Mouse (Mus musculus) C2C12 (cell line): ENCODE measurements around the gene Plin5. TPM values are rescaled to one million over a fixed set of nuclear protein-coding genes. Genes with fewer than 3 reads are reported as not detected.
A peak's percentile ranks its signal among the peaks of the same experiment; 100 is the strongest.
"Not testable (repeated sequence)": the region's sequence is repeated elsewhere in the genome, so short reads cannot be mapped to it uniquely, and the experiment has no call there.

ENCODE experiments used
- H3K27me3 ChIP-seq: one replicate; pipeline ENCODE4 v1.6.1; 2011; ENCODE audit not compliant: control insufficient read depth, insufficient read depth, insufficient read length
- H3K36me3 ChIP-seq: one replicate; pipeline ENCODE4 v1.6.1; 2011; ENCODE audit not compliant: control insufficient read depth, insufficient read depth
- H3K4me3 ChIP-seq: one replicate; pipeline ENCODE4 v1.5.1; 2011; ENCODE audit warnings: mild to moderate bottlenecking, control low read depth; ENCODE audit not compliant: poor library complexity, insufficient read depth, severe bottlenecking
- H3K79me2 ChIP-seq: one replicate; pipeline ENCODE4 v1.6.1; 2011; ENCODE audit not compliant: control insufficient read depth, insufficient read depth
- H3K79me3 ChIP-seq: one replicate; pipeline ENCODE4 v1.6.1; 2011; ENCODE audit warnings: low read depth, control low read depth
- H3ac ChIP-seq: one replicate; pipeline ENCODE3; 2011; ENCODE audit warnings: low read depth; ENCODE audit not compliant: control insufficient read depth, insufficient read length
- CEBPB ChIP-seq: IDR thresholded peaks from one replicate; pipeline ENCODE4 v1.6.1; 2011; ENCODE audit warnings: low read depth, mild to moderate bottlenecking, control low read depth, moderate library complexity
- CTCF ChIP-seq: IDR thresholded peaks from one replicate; pipeline ENCODE4 v1.5.1; 2011; ENCODE audit not compliant: control insufficient read depth, insufficient read depth, insufficient read length
- FOSL1 ChIP-seq: IDR thresholded peaks from one replicate; pipeline ENCODE4 v1.8.0; 2011; ENCODE audit warnings: mild to moderate bottlenecking, low read length; ENCODE audit not compliant: poor library complexity, insufficient read depth, severe bottlenecking
- MAX ChIP-seq: IDR thresholded peaks from one replicate; pipeline ENCODE4 v1.6.1; 2011; ENCODE audit warnings: mild to moderate bottlenecking, control low read depth
- MYOD1 ChIP-seq: IDR thresholded peaks from one replicate; pipeline ENCODE4 v1.6.1; 2011; ENCODE audit warnings: low read depth; ENCODE audit not compliant: control insufficient read depth, insufficient read length
- MYOG ChIP-seq: IDR thresholded peaks from one replicate; pipeline ENCODE4 v1.6.1; 2011; ENCODE audit not compliant: control insufficient read depth, insufficient read length; ENCODE audit errors: extremely low read depth
- USF1 ChIP-seq: IDR thresholded peaks from one replicate; pipeline ENCODE4 v1.6.1; 2011; ENCODE audit warnings: low read depth, mild to moderate bottlenecking, control low read depth, moderate library complexity
- polyA plus RNA-seq: library from polyadenylated mRNA; unstranded; fragments of >200 nt; fragmentation: generic; extraction: Trizol; gene quantifications from one replicate; pipeline ENCODE4 v1.2.1, GENCODE M21; 2012; ENCODE audit warnings: missing spikeins

The Plin5 gene
- polyA plus RNA-seq, 1 experiment, result 0.08 TPM

GRCm38 (mm10) chr17:56108334-56109044 lies 8.9 kb downstream of the Plin5 start:
- TF ChIP-seq MYOG (no peak), CEBPB (peak; percentile 56), CTCF (no peak)
- Histone ChIP-seq H3K4me3 (no peak overlapping the region), H3K79me3 (no peaks in the 10 kb centered on the region)

GRCm38 (mm10) chr17:56107736-56108135 lies 9.7 kb downstream of the Plin5 start:
- no peaks in the 10 kb centered on the region for H3K27me3 ChIP-seq
- no peak for TF ChIP-seq FOSL1

More at GRCm38 (mm10) chr17:56108334-56109044, 8.9 kb downstream of the Plin5 start:
- Histone ChIP-seq H3K36me3 (no peaks in the 10 kb centered on the region), H3ac (peak overlapping the region; percentile 32), H3K27me3 (no peaks in the 10 kb centered on the region), H3K79me2 (no peaks in the 10 kb centered on the region)

GRCm38 (mm10) chr17:56106981-56107380 lies 10.4 kb downstream of the Plin5 start:
- Histone ChIP-seq H3ac (no peak overlapping the region), H3K4me3 (no peak overlapping the region), H3K36me3 (peaks cover 6% of the 10 kb centered on the region), H3K79me2 (no peaks in the 10 kb centered on the region), H3K27me3 (no peaks in the 10 kb centered on the region), H3K79me3 (no peaks in the 10 kb centered on the region)
- TF ChIP-seq MAX (no peak), USF1 (no peak), CTCF (no peak), FOSL1 (no peak), MYOD1 (no peak), CEBPB (no peak), MYOG (no peak)

More at GRCm38 (mm10) chr17:56107736-56108135, 9.7 kb downstream of the Plin5 start:
- no peaks in the 10 kb centered on the region for H3K79me3 ChIP-seq
- H3K79me2 ChIP-seq, result no peaks in the 10 kb centered on the region
- no peaks in the 10 kb centered on the region for H3K36me3 ChIP-seq
- no peak overlapping the region for H3K4me3 ChIP-seq
- H3ac ChIP-seq, result no peak overlapping the region

GRCm38 (mm10) chr17:56106436-56106835 lies 11.0 kb downstream of the Plin5 start:
- peaks cover 12% of the 10 kb centered on the region for H3K36me3 ChIP-seq
- H3ac ChIP-seq, H3K4me3 ChIP-seq, H3K79me2 ChIP-seq, H3K27me3 ChIP-seq, H3K79me3 ChIP-seq: not testable (repeated sequence)

GRCm38 (mm10) chr17:56104821-56105220 lies 12.6 kb downstream of the Plin5 start:
- not testable (repeated sequence) for H3ac ChIP-seq, H3K4me3 ChIP-seq, H3K79me2 ChIP-seq, H3K27me3 ChIP-seq, H3K79me3 ChIP-seq
- H3K36me3 ChIP-seq, result peaks cover 25% of the 10 kb centered on the region

GRCm38 (mm10) chr17:56103465-56104285 lies 13.7 kb downstream of the Plin5 start:
- TF ChIP-seq MYOD1 (no peak), USF1 (no peak), CEBPB (no peak), MAX (no peak), MYOG (no peak), CTCF (no peak), FOSL1 (no peak)
- H3K79me2 ChIP-seq, result no peaks in the 10 kb centered on the region
- no peak overlapping the region for H3K4me3 ChIP-seq
- no peaks in the 10 kb centered on the region for H3K27me3 ChIP-seq
- H3K36me3 ChIP-seq, result peaks cover 36% of the 10 kb centered on the region
- H3ac ChIP-seq, result no peak overlapping the region
- no peaks in the 10 kb centered on the region for H3K79me3 ChIP-seq
